Mouse (Mus musculus): ENCODE data around the gene Vmn2r34. TPM values are rescaled to one million over a fixed set of nuclear protein-coding genes. Genes with fewer than 3 reads are reported as not detected.
"Not testable (repeated sequence)": the region's sequence is repeated elsewhere in the genome, so short reads cannot be mapped to it uniquely, and the experiment has no call there.

Gene Vmn2r34
- polyA plus RNA-seq (2015; fragmentation: Nextera tagmentation; extraction: Ambion mirVana), result not detected in 2 replicates

GRCm38 (mm10) chr7:7689413-7689812 is at the start of gene Vmn2r34:
TSS of gene Vmn2r34 (minus strand) at chr7:7689513.
- not testable (repeated sequence) for H3K9me3 ChIP-seq (ENCODE audit: control insufficient read depth, low read length); H3K27me3 ChIP-seq (replicated peaks; ENCODE audit: control insufficient read depth, insufficient read depth, low read length); H3K4me1 ChIP-seq (replicated peaks; ENCODE audit: control insufficient read depth, insufficient read depth, low read length); H3K4me2 ChIP-seq (ENCODE audit: low read length); H3K36me3 ChIP-seq (ENCODE audit: control insufficient read depth, insufficient read depth); H3K9ac ChIP-seq (replicated peaks; ENCODE audit: low read depth, low read length); H3K27ac ChIP-seq (ENCODE audit: low read length); H3K4me3 ChIP-seq (replicated peaks; ENCODE audit: low read length); ATAC-seq
- WGBS, result no CpG with 5 or more reads among the region's 2 CpGs

GRCm38 (mm10) chr7:7674032-7674431 is 15.3 kb downstream of the Vmn2r34 start:
- H3K9me3 ChIP-seq (ENCODE audit: control insufficient read depth, low read length); H3K4me3 ChIP-seq (replicated peaks; ENCODE audit: low read length); H3K4me1 ChIP-seq (replicated peaks; ENCODE audit: control insufficient read depth, insufficient read depth, low read length); H3K27ac ChIP-seq (ENCODE audit: low read length); H3K27me3 ChIP-seq (replicated peaks; ENCODE audit: control insufficient read depth, insufficient read depth, low read length); H3K9ac ChIP-seq (replicated peaks; ENCODE audit: low read depth, low read length); ATAC-seq; H3K4me2 ChIP-seq (ENCODE audit: low read length); H3K36me3 ChIP-seq (ENCODE audit: control insufficient read depth, insufficient read depth): not testable (repeated sequence)
- 89% methylated on average over 2 of the region's 2 CpGs for WGBS

Other genes starting within 250 kb of the Vmn2r34 start
- not detected in 2 replicates for gene Vmn2r32, start 209.5 kb downstream of the Vmn2r34 start, polyA plus RNA-seq (2015; fragmentation: Nextera tagmentation; extraction: Ambion mirVana)
- not detected in 2 replicates for gene Vmn2r33, start 122.7 kb downstream of the Vmn2r34 start, polyA plus RNA-seq (2015; fragmentation: Nextera tagmentation; extraction: Ambion mirVana)
- gene Vmn2r35, start 130.4 kb upstream of the Vmn2r34 start, polyA plus RNA-seq (2015; fragmentation: Nextera tagmentation; extraction: Ambion mirVana), result not detected in 2 replicates
- not detected in 2 replicates for gene Vmn2r36, start 213.0 kb upstream of the Vmn2r34 start, polyA plus RNA-seq (2015; fragmentation: Nextera tagmentation; extraction: Ambion mirVana)

Measured in forebrain, embryonic 16.5 days (tissue).